Mouse (Mus musculus) adipocyte (in vitro differentiated cells): Measurements from ENCODE around the gene Btbd16.

Experiments used
- DNase-seq: peaks from one replicate; pipeline ENCODE4 v3.0.0-alpha.2; 2016; ENCODE audit warnings: low spot score

Btbd16 gene

DNA sequence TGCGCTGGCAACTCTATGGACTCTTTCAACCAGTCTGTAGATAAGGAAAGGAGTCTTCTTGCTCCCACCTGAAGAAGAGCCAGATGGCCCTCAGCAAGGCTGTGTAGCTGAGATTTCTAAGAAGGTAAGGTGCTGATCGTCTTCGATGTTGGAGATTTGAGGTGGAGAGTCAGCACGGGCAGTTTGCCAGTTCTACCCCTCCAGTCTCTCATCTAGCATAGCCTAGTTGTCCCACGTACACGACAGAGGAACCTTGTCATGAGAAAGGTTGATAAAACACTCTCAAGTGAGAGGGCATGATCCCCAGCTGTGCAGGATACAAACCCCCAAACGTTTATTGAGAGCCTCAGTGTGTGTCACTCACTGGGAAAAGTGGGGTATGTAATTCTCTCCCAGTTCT is 90.8 kb downstream of the Btbd16 start:
- DNase-seq: no peak

DNA sequence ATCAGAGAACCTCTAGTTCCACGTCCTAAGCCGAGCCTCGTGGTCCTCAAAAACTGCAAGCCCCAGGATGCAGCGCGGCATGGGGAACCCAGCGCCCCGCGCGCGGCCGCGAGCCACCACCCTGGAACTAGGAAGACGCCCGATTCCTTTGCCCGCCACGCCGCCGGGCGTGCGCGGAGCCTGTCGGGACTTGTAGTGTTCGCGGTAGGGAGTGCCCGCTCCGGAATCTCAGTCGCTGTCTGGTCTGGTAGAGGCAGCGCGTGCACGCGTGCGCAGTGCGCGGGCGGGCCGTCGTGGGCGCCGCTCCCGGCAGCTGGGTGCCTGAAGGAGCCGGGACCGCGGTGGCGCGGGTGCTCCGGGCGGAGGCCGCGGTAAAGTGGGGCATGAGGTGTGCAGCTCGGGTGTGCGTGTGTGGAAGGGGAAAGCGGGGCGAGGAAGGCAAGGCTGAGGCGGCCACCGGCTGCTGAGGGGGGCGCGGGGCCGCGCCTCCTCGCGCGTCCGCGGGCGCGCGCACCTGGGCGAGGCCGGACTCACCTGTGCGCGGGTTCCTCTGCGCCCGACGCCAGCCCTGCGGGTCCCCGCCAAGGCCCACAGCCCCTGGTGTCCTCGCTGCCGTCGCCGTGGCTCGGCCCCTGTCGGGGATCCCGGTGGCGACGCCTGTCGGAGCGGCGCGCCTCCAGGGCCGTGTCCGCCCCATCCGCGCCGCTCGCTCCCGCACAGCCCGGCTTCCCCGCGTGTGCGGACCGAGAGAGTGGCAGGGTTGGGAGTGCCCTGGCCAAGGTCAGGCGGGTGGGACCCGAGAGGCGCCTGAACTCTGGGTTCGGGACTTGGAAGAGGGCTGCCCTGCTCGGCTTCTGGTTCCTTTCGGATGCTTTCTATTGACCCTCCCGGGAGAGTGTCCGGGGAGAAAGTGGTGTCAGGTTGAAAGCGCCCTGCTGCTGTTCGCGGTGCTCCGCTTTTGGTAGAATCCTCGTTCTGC is 92.0 kb downstream of the Btbd16 start, which contains the start of gene Plekha1:
Plekha1 (plus strand) TSS at position 144 of the 979 bp plus-strand sequence.
- peak; percentile 90 for DNase-seq

DNA sequence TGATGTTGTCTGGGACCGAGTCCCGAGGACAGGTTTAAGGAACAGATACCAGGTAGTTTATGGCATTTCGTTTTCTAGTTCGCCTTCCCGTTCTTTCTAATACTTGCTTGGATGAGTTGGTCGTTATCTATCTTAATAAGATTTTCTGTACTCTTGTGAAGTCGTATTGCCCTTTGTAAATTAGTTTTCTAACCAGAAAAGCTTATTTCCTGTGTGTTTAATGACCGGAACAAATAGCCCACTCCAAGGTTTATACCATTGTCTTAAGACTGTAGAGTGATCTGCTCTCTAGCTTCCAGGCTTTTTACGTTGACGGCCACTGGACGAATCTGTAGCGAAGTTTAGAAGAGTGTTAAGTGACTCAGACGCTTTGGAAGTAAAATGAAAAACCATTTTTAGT is 92.8 kb downstream of the Btbd16 start:
- no peak for DNase-seq

DNA sequence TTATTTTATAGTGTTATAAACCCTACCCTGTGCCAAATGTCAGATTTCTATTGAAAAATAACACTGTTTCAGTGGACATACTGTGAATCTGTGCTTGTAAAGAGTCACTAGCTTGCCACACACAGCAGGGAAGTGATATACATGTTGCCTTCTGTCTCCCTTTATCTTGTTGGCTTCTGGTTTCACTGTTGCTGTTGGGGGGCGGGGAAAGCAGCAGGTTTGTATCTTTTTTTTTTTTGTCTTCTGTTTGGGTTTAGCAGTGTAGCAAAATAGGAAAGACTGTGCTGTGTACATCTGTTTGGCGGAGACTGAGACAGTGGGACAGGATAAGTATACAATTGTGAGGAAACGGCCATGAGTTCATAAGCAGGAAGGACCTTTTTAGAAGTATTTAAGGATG is 93.4 kb downstream of the Btbd16 start:
- DNase-seq: no peak
